18 mouse cellular contexts compared by ENCODE assay signal in the genomic region with DNA sequence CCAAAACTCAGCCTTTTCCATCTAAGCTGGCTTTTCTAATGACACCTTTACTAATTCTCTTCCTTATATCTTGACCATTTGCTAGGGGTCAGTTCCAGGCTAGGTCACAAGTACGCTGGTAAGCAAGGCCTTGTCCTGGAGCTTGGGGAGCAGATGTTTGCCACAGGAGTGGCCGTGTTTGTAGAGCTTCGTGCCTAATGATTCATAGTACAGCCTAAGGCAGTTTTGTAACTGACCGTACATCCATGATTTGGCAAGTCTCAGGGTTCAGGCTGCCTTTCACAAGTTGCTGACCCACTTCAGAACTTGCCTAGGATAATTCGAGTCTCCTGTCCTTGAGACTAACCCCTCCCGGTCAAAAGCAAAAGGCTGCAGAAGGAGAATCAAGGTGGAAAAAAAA. TPM values are rescaled to one million over a fixed set of nuclear protein-coding genes. Genes with fewer than 3 reads are reported as not detected.
DNase-seq lines count a peak whose midpoint lies in the region; ATAC-seq and TF ChIP-seq lines count a peak whose summit lies in the region.
"Had no signal": no experiment of that assay in that cellular context is flagged by ENCODE, and none has a peak within 500 bp of the region (broad histone marks: within the 10 kb centered on the region; RNA-seq: fewer than 3 reads in every experiment).

No protein-coding gene starts in this region.

- no peak overlapping the region for H3K27ac ChIP-seq in liver, embryonic 16.5 days (ENCODE audit: low read length)
- H3K27ac ChIP-seq in liver, embryonic 11.5 days (ENCODE audit: low read depth, low read length): no peak overlapping the region
- no peak overlapping the region; the same call in 1 of the 2 replicates for H3K27ac ChIP-seq in stomach, postnatal 0 days (replicated peaks)
- no peak overlapping the region for H3K27ac ChIP-seq in gastrocnemius, adult 2 months
- H3K27ac ChIP-seq: embryonic facial prominence, embryonic 13.5 days; hindbrain, embryonic 15.5 days; liver, embryonic 14.5 days; stomach, embryonic 15.5 days had no signal

- TF ChIP-seq EP300 in stomach, postnatal 0 days (optimal IDR thresholded peaks at IDR 0.05): no peak

- DNase-seq in adrenal gland, adult 2 months: peak; percentile 34
- no peak for DNase-seq in adrenal gland, postnatal 4 days (ENCODE audit: low spot score in 2 of 2)
- DNase-seq in liver, embryonic 11.5 days (ENCODE audit: low spot score): no peak
- DNase-seq in kidney, adult 9 months: peak; percentile 54
- peak; percentile 53 for DNase-seq in stomach, postnatal 0 days (ENCODE audit: low spot score)
- DNase-seq in heart, adult 9 months (ENCODE audit: low spot score in 2 of 2): no peak
- DNase-seq in gastrocnemius, adult 2 months: no peak
- DNase-seq: cerebellum, postnatal 25 days; gastrocnemius, postnatal 14 days; midbrain, embryonic 14.5 days; thymus, postnatal 4 days had no signal

- H3K27me3 ChIP-seq in liver, embryonic 16.5 days (ENCODE audit: control insufficient read depth, insufficient read depth, low read depth, low read length): no peaks in the 10 kb centered on the region
- H3K27me3 ChIP-seq in liver, embryonic 11.5 days (replicated peaks; ENCODE audit: control insufficient read depth, insufficient read depth, low read length): no peaks in the 10 kb centered on the region
- no peaks in the 10 kb centered on the region for H3K27me3 ChIP-seq in stomach, postnatal 0 days (ENCODE audit: control insufficient read depth, insufficient read depth, low read length)
- H3K27me3 ChIP-seq: embryonic facial prominence, embryonic 13.5 days; hindbrain, embryonic 15.5 days; stomach, embryonic 15.5 days had no signal

- no peak overlapping the region for H3K9ac ChIP-seq in liver, embryonic 16.5 days (ENCODE audit: low read depth, low read length)
- H3K9ac ChIP-seq in liver, embryonic 11.5 days (ENCODE audit: low read depth, low read length): no peak overlapping the region
- no peak overlapping the region for H3K9ac ChIP-seq in stomach, postnatal 0 days (ENCODE audit: low read length)
- H3K9ac ChIP-seq: embryonic facial prominence, embryonic 13.5 days; hindbrain, embryonic 15.5 days; liver, embryonic 14.5 days; stomach, embryonic 15.5 days had no signal

- H3K4me2 ChIP-seq in liver, embryonic 16.5 days (ENCODE audit: low read depth, low read length): no peak overlapping the region
- H3K4me2 ChIP-seq in liver, embryonic 11.5 days: no peak overlapping the region
- no peak overlapping the region; the same call in 1 of the 2 replicates for H3K4me2 ChIP-seq in stomach, postnatal 0 days (replicated peaks; ENCODE audit: low read depth)
- H3K4me2 ChIP-seq: embryonic facial prominence, embryonic 13.5 days; hindbrain, embryonic 15.5 days; stomach, embryonic 15.5 days had no signal

- peak; percentile 65; the same call in 1 of the 2 replicates for ATAC-seq in liver, embryonic 16.5 days (ENCODE audit: low read depth)
- ATAC-seq in liver, embryonic 11.5 days (replicated peaks; ENCODE audit: low FRiP score): no peak
- ATAC-seq in stomach, postnatal 0 days (ENCODE audit: low FRiP score, low TSS enrichment): peak; percentile 90
- ATAC-seq: forebrain, embryonic 14.5 days had no signal

- TF ChIP-seq CTCF in stomach, postnatal 0 days (IDR thresholded peaks at IDR 0.05; ENCODE audit: low read depth): no peak
- no peak for TF ChIP-seq CTCF in gastrocnemius, adult 2 months (IDR thresholded peaks at IDR 0.05)

- no peaks in the 10 kb centered on the region for H3K9me3 ChIP-seq in liver, embryonic 16.5 days (replicated peaks; ENCODE audit: control insufficient read depth, low read length)
- H3K9me3 ChIP-seq in liver, embryonic 11.5 days (ENCODE audit: control insufficient read depth, low read length): no peaks in the 10 kb centered on the region
- H3K9me3 ChIP-seq in stomach, postnatal 0 days (ENCODE audit: control insufficient read depth, low read length): no peaks in the 10 kb centered on the region
- H3K9me3 ChIP-seq: embryonic facial prominence, embryonic 13.5 days; G1E; hindbrain, embryonic 15.5 days; stomach, embryonic 15.5 days had no signal

- intact Hi-C loops in gastrocnemius, adult 2 months (cut with DNase I): no loop called here

- WGBS in liver, embryonic 16.5 days (ENCODE audit: insufficient replicate concordance): 47% methylated on average over 6 of the region's 6 CpGs
- 65% methylated on average over 6 of the region's 6 CpGs for WGBS in liver, embryonic 11.5 days
- WGBS in stomach, postnatal 0 days: 44% methylated on average over 6 of the region's 6 CpGs

- H3K4me1 ChIP-seq in liver, embryonic 16.5 days (ENCODE audit: control insufficient read depth, low read depth, low read length): no peaks in the 10 kb centered on the region
- no peaks in the 10 kb centered on the region for H3K4me1 ChIP-seq in liver, embryonic 11.5 days (replicated peaks; ENCODE audit: control insufficient read depth, insufficient read depth, low read length)
- no peaks in the 10 kb centered on the region for H3K4me1 ChIP-seq in stomach, postnatal 0 days (replicated peaks; ENCODE audit: control insufficient read depth, insufficient read depth)
- H3K4me1 ChIP-seq: hindbrain, embryonic 15.5 days had no signal

- no peaks in the 10 kb centered on the region for H3K36me3 ChIP-seq in liver, embryonic 16.5 days (ENCODE audit: control insufficient read depth, insufficient read depth)
- H3K36me3 ChIP-seq in liver, embryonic 11.5 days (ENCODE audit: control insufficient read depth, insufficient read depth, low read length): no peaks in the 10 kb centered on the region
- no peaks in the 10 kb centered on the region for H3K36me3 ChIP-seq in stomach, postnatal 0 days (ENCODE audit: control insufficient read depth, insufficient read depth, low read length)
- H3K36me3 ChIP-seq: embryonic facial prominence, embryonic 13.5 days; G1E; hindbrain, embryonic 15.5 days; stomach, embryonic 15.5 days had no signal

- no peak overlapping the region for H3K4me3 ChIP-seq in liver, embryonic 16.5 days (ENCODE audit: low read depth, low read length)
- no peak overlapping the region for H3K4me3 ChIP-seq in liver, embryonic 11.5 days (ENCODE audit: low read depth, low read length)
- no peak overlapping the region for H3K4me3 ChIP-seq in stomach, postnatal 0 days (ENCODE audit: low read depth, low read length)
- no peak overlapping the region for H3K4me3 ChIP-seq in gastrocnemius, adult 2 months
- H3K4me3 ChIP-seq: embryonic facial prominence, embryonic 13.5 days; hindbrain, embryonic 15.5 days; stomach, embryonic 15.5 days had no signal

RNA-seq across cellular contexts. Expression of gene Ptprk, which starts 12.7 kb away (rescaled TPM):
- total RNA-seq in adrenal gland, adult 2 months (2021): 10 to 100 TPM; 10.4 to 21.4 TPM
- polyA plus RNA-seq in adrenal gland, adult 2 months (2012; rRNA removed): 2.3 and 4.4 TPM in 2 replicates
- 10 to 100 TPM; 28.4 to 35.3 TPM for total RNA-seq in adrenal gland, postnatal 4 days (2021)
- 6.9 and 8.3 TPM in 2 replicates for polyA plus RNA-seq in liver, embryonic 16.5 days (2015; fragmentation: Nextera tagmentation; extraction: Ambion mirVana)
- 13.9 and 15.2 TPM in 2 replicates for polyA plus RNA-seq in liver, embryonic 11.5 days (2014; fragmentation: Nextera tagmentation; extraction: Ambion mirVana)
- 26.9 and 27.1 TPM in 2 replicates for polyA plus RNA-seq in stomach, postnatal 0 days (2015; fragmentation: Nextera tagmentation; extraction: Ambion mirVana)
- 1 to 10 TPM; 3.2 to 5.9 TPM for total RNA-seq in gastrocnemius, adult 2 months (2021)

Comparison
In these comparisons a context has a peak if more than half of its experiments do, and no peak if none do; other contexts are left out.
1. DNase-seq: peak in adrenal gland, adult 2 months (single experiment), kidney, adult 9 months (single experiment) and stomach, postnatal 0 days (single experiment); none in adrenal gland, postnatal 4 days (0 of 2), liver, embryonic 11.5 days (single experiment), heart, adult 9 months (0 of 2) and gastrocnemius, adult 2 months (single experiment).